Mouse (Mus musculus): ENCODE measurements around the gene Gm10378. TPM values are rescaled to one million over a fixed set of nuclear protein-coding genes. Genes with fewer than 3 reads are reported as not detected.
"Not testable (repeated sequence)": the region's sequence is repeated elsewhere in the genome, so short reads cannot be mapped to it uniquely, and the experiment has no call there.

Gene Gm10378
- polyA plus RNA-seq (2012), result not detected in 2 replicates

- not testable (repeated sequence) for H3K9me3 ChIP-seq (ENCODE audit: control insufficient read depth, low read length); H3K36me3 ChIP-seq (ENCODE audit: control insufficient read depth); H3K4me1 ChIP-seq (ENCODE audit: control insufficient read depth); H3K4me3 ChIP-seq (replicated peaks); H3K27me3 ChIP-seq (ENCODE audit: control insufficient read depth)
These were observed at the start of gene Gm10378 for GRCm38 (mm10) chr14:42655638-42656037. Gene Gm10378, plus strand, starts transcription at chr14:42655938.

GRCm38 (mm10) chr14:42641817-42642216, 13.9 kb upstream of the Gm10378 start, which contains the start of gene Gm3633:
Gene Gm3633, minus strand, starts transcription at chr14:42641917.
- H3K9me3 ChIP-seq (ENCODE audit: control insufficient read depth, low read length); H3K36me3 ChIP-seq (ENCODE audit: control insufficient read depth); H3K27me3 ChIP-seq (ENCODE audit: control insufficient read depth); H3K4me1 ChIP-seq (ENCODE audit: control insufficient read depth); H3K4me3 ChIP-seq (replicated peaks): not testable (repeated sequence)

Other genes starting within 250 kb of the Gm10378 start
- gene Gm8005, start 216.3 kb upstream of the Gm10378 start, polyA plus RNA-seq (2012), result not detected in 2 replicates
- not detected in 2 replicates for gene Gm8011, start 192.1 kb upstream of the Gm10378 start, polyA plus RNA-seq (2012)
- gene Gm8020, start 153.6 kb upstream of the Gm10378 start, polyA plus RNA-seq (2012), result not detected in 2 replicates
- not detected in 2 replicates for gene Gm8024, start 131.7 kb upstream of the Gm10378 start, polyA plus RNA-seq (2012)
- not detected in 2 replicates for gene Gm17124, start 56.1 kb upstream of the Gm10378 start, polyA plus RNA-seq (2012)
- not detected in 2 replicates for gene Gm3633, start 14.0 kb upstream of the Gm10378 start, polyA plus RNA-seq (2012)
- gene Gm3015, start 112.9 kb downstream of the Gm10378 start, polyA plus RNA-seq (2012), result not detected in 2 replicates
- gene Gm10377, start 142.0 kb downstream of the Gm10378 start, polyA plus RNA-seq (2012), result not detected in 2 replicates
- gene Gm21977, start 197.5 kb downstream of the Gm10378 start, polyA plus RNA-seq (2012), result not detected in 2 replicates

All from erythroblast, embryonic 14.5 days (primary cell).